Mouse (Mus musculus): ENCODE measurements around the gene Cacna2d1.

- TF ChIP-seq E2F4 (IDR thresholded peaks at IDR 0.05; ENCODE audit: insufficient read depth) (no peak), MAX (IDR thresholded peaks at IDR 0.05; ENCODE audit: low read depth) (no peak), USF1 (IDR thresholded peaks at IDR 0.05; ENCODE audit: low read depth) (no peak)
These were observed 40.2 kb downstream of the Cacna2d1 start for GRCm38 (mm10) chr5:15974652-15975051.
